In the genomic region with DNA sequence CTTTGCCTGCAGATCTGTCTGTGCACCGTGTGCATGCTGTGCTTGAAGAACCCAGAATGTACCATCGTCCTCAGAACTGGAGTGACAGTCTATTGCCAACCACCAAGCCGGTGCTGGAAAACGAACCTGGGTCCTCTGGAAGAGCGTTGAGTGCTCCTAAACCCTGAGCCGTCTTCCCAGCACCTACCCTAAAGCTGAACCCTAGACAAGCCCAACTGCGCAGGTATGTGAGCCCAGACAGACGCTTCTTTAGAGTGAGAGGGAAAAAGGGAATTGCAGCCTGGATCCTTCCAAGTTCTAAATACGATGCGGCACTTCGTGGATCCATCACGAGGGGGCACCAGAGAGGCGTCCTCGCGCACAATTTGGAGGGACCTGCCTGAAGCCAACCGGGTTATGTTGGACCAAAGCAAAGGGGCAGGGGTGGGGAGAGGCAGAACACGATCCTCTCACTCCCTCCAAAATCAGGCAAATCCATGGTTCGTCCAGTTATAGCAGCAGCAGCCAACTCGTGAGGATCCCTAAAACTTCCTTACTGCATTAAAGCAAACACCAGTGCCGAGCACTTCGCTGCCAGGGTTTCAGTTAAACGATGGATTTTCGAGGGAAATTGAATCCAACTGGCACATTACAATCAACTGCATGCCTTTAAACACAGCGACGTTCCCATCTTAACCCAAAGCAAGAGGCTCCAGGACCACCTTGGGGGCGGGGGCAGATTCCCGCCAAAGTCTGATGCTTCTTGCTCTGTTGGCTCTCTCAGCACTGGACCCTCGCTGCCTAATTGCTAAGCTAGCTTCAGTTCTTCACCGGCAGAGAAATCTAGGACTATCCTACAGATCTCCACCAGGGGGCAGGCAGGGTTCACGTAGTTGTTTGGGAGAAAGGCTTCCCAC, we compare ENCODE assay signal across 8 mouse cellular contexts.
A peak's percentile ranks its signal among the peaks of the same experiment; 100 is the strongest.
DNase-seq lines count a peak whose midpoint lies in the region; ATAC-seq and TF ChIP-seq lines count a peak whose summit lies in the region.

No protein-coding gene starts in this region.

- peak overlapping the region; percentile 61 for H3K4me3 ChIP-seq in cerebellum, adult 2 months (replicated peaks; ENCODE audit: insufficient read depth, low read depth, low read length)
- H3K4me3 ChIP-seq in hindbrain, embryonic 12.5 days = peak overlapping the region; percentile 22

- 8% methylated on average over 30 of the region's 30 CpGs for WGBS in cerebellum, adult 2 months
- WGBS in hindbrain, embryonic 12.5 days = 12% methylated on average over 30 of the region's 30 CpGs

- ATAC-seq in hindbrain, embryonic 12.5 days (ENCODE audit: low FRiP score) = peak; percentile 84

- H3K9ac ChIP-seq in hindbrain, embryonic 12.5 days = peak overlapping the region; percentile 32; the same call in 1 of the 2 replicates

- H3K4me2 ChIP-seq in hindbrain, embryonic 12.5 days (replicated peaks) = peak overlapping the region; percentile 73

- TF ChIP-seq POLR2A in cerebellum, adult 2 months (IDR thresholded peaks at IDR 0.05; ENCODE audit: borderline replicate concordance, insufficient read depth, low read length) = no peak

- H3K36me3 ChIP-seq in hindbrain, embryonic 12.5 days = no peaks in the 10 kb centered on the region

- no peaks in the 10 kb centered on the region for H3K27me3 ChIP-seq in cerebellum, adult 2 months (ENCODE audit: control insufficient read depth, insufficient read depth, low read length)
- peaks cover 2% of the 10 kb centered on the region; the same call in 1 of the 2 replicates for H3K27me3 ChIP-seq in hindbrain, embryonic 12.5 days

- TF ChIP-seq CTCF in cerebellum, adult 2 months (IDR thresholded peaks at IDR 0.05; ENCODE audit: borderline replicate concordance, insufficient read depth, low read depth, low read length) = peak; percentile 94

- peaks cover 15% of the 10 kb centered on the region for H3K9me3 ChIP-seq in hindbrain, embryonic 12.5 days (replicated peaks)

- DNase-seq in MEL-GATA-1-ER (ENCODE audit: extremely low read depth, low read depth) = peak; percentile 72
- peak; percentile 83 to 91 for DNase-seq in cerebellum, adult 2 months
- DNase-seq in frontal cortex, postnatal 10 days (ENCODE audit: low spot score in 2 of 2) = peak; percentile 82 to 91
- peak; percentile 95 for DNase-seq in layer of hippocampus, postnatal 14 days (ENCODE audit: low spot score in 2 of 2)
- DNase-seq in lung, postnatal 14 days = peak; percentile 91
- DNase-seq in retina, adult 2 months (ENCODE audit: low read depth, low spot score) = peak; percentile 45
- peak; percentile 77 to 80 for DNase-seq in thymus, postnatal 36 days

- H3K27ac ChIP-seq in cerebellum, adult 2 months (ENCODE audit: insufficient read depth, low read length) = no peak overlapping the region
- no peak overlapping the region for H3K27ac ChIP-seq in hindbrain, embryonic 12.5 days

- no peaks in the 10 kb centered on the region for H3K4me1 ChIP-seq in cerebellum, adult 2 months (ENCODE audit: control insufficient read depth, insufficient read depth, low read length)
- H3K4me1 ChIP-seq in hindbrain, embryonic 12.5 days = peaks cover 4% of the 10 kb centered on the region; the same call in 1 of the 2 replicates

Comparison
In these comparisons a context has a peak if more than half of its experiments do, and no peak if none do; other contexts are left out.
1. DNase-seq: peak in every context shown above with its lines; median percentile 95 in layer of hippocampus, postnatal 14 days; 91 in lung, postnatal 14 days; 87 in cerebellum, adult 2 months; 86 in frontal cortex, postnatal 10 days; 78 in thymus, postnatal 36 days; 72 in MEL-GATA-1-ER; 45 in retina, adult 2 months.